Mouse (Mus musculus) embryonic facial prominence, embryonic 14.5 days (tissue): ENCODE data around the gene Olfr653. TPM values are rescaled to one million over a fixed set of nuclear protein-coding genes. Genes with fewer than 3 reads are reported as not detected.

Experiments used
- ATAC-seq: fragments of 200-750 bp; cut with Nextera tagmentation; 2 replicates; pipeline ENCODE4 v1.8.0; 2017; ENCODE audit warnings: low read depth, moderate number of reproducible peaks, moderate TSS enrichment
- DNase-seq: peaks from one replicate; pipeline ENCODE4 v3.0.0-alpha.2; 2015; ENCODE audit warnings: low spot score
- H3K27ac ChIP-seq: fragments of 300-500 bp; sonication (generic); replicated peaks from 2 replicates; pipeline ENCODE4 v1.5.1; 2014; ENCODE audit warnings: low read depth, mild to moderate bottlenecking, low read length, moderate library complexity
- H3K27me3 ChIP-seq: fragments of 300-500 bp; sonication (generic); replicated peaks from 2 replicates; pipeline ENCODE4 v1.6.1; 2014; ENCODE audit warnings: low read length; ENCODE audit not compliant: control insufficient read depth, insufficient read depth
- H3K36me3 ChIP-seq: fragments of 300-500 bp; sonication (generic); 2 replicates; pipeline ENCODE4 v1.6.1; 2014; ENCODE audit warnings: low read length, mixed read lengths; ENCODE audit not compliant: control insufficient read depth, insufficient read depth
- H3K4me1 ChIP-seq: fragments of 300-500 bp; sonication (generic); 2 replicates; pipeline ENCODE4 v1.6.1; 2014; ENCODE audit warnings: antibody characterized with exemption, low read length; ENCODE audit not compliant: control insufficient read depth, insufficient read depth
- H3K4me2 ChIP-seq: fragments of 300-500 bp; sonication (generic); 2 replicates; pipeline ENCODE4 v1.6.1; 2014; ENCODE audit warnings: low read depth, mild to moderate bottlenecking, low read length, moderate library complexity, mixed read lengths
- H3K4me3 ChIP-seq: fragments of 300-500 bp; sonication (generic); 2 replicates; pipeline ENCODE4 v1.5.1; 2014; ENCODE audit warnings: low read depth, mild to moderate bottlenecking, low read length
- H3K9ac ChIP-seq: fragments of 300-500 bp; sonication (generic); 2 replicates; pipeline ENCODE4 v1.6.1; 2014; ENCODE audit warnings: low read depth, mild to moderate bottlenecking, low read length, moderate library complexity, mixed read lengths
- H3K9me3 ChIP-seq: fragments of 300-500 bp; sonication (generic); 2 replicates; pipeline ENCODE4 v1.6.1; 2016; ENCODE audit warnings: low read length; ENCODE audit not compliant: control insufficient read depth
- WGBS: fragments of 180-500 bp; shearing (Covaris S2); extraction: QIAGEN DNeasy Blood & Tissue Kit; methylation state at CpG from one replicate; pipeline ENCODE4 v1.1.7; 2014; 5-methylcytosine and 5-hydroxymethylcytosine counted together
- polyA plus RNA-seq: library from polyadenylated mRNA; unstranded; fragments of >200 nt; fragmentation: Nextera tagmentation; extraction: Ambion mirVana; gene quantifications from 2 replicates; pipeline ENCODE4 v1.2.1, GENCODE M21; 2014

The Olfr653 gene
- 0.05 and 0.17 TPM in 2 replicates for polyA plus RNA-seq

GRCm38 (mm10) chr7:104577014-104577413 lies at the start of gene Olfr653:
Gene Olfr653, plus strand, starts transcription at chr7:104577314.
- 72% methylated on average over 2 of the region's 2 CpGs for WGBS
- Histone ChIP-seq H3K9me3 (no peaks in the 10 kb centered on the region), H3K27ac (no peak within 1 kb of the TSS), H3K36me3 (no peaks in the 10 kb centered on the region), H3K9ac (no peak within 1 kb of the TSS), H3K4me3 (no peak within 1 kb of the TSS), H3K27me3 (no peaks in the 10 kb centered on the region), H3K4me1 (no peaks in the 10 kb centered on the region), H3K4me2 (no peak within 1 kb of the TSS)
- no peak for ATAC-seq
- DNase-seq = no peak

DNA sequence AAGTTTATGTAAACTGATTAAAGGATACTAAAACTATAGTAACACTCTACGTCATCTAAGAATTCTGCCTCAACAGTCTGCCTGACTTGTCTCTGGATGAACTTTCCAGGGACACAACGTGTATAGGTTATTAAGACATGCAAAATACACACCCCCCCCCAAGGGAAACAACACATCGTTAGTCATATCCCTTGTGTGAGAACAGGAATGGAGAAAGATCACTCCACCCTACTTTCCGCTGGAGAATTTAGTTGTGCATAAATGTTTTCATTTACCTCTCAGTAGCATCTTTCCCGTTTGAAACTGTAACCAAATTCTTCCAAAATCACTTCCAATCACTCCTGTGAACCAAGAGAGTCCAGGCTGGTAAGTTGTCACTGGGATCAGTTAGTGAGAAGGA lies 27.3 kb upstream of the Olfr653 start, which contains the start of gene Olfr651:
Gene Olfr651 (plus strand): TSS at position 301 of the 400 bp plus-strand sequence.
- DNase-seq (peak; percentile 2), ATAC-seq (no peak)
- H3K4me2 ChIP-seq = no peak within 1 kb of the TSS
- no peaks in the 10 kb centered on the region for H3K27me3 ChIP-seq
- H3K4me1 ChIP-seq = no peaks in the 10 kb centered on the region
- H3K9ac ChIP-seq = no peak within 1 kb of the TSS
- H3K9me3 ChIP-seq = no peaks in the 10 kb centered on the region
- no peaks in the 10 kb centered on the region for H3K36me3 ChIP-seq
- H3K27ac ChIP-seq = no peak within 1 kb of the TSS
- 71% methylated on average over 5 of the region's 5 CpGs for WGBS
- no peak within 1 kb of the TSS for H3K4me3 ChIP-seq

GRCm38 (mm10) chr7:104552700-104553099 lies 24.4 kb upstream of the Olfr653 start:
- WGBS = 76% methylated on average over 1 of the region's 1 CpGs
- no peak for ATAC-seq
- Histone ChIP-seq H3K4me3 (no peak overlapping the region), H3K4me1 (no peaks in the 10 kb centered on the region), H3K9me3 (no peaks in the 10 kb centered on the region), H3K27me3 (no peaks in the 10 kb centered on the region), H3K27ac (no peak overlapping the region), H3K36me3 (no peaks in the 10 kb centered on the region), H3K9ac (no peak overlapping the region), H3K4me2 (no peak overlapping the region)
- DNase-seq = no peak

GRCm38 (mm10) chr7:104560601-104561000 lies 16.5 kb upstream of the Olfr653 start, which contains the start of gene Olfr652:
Gene Olfr652, plus strand, starts transcription at chr7:104560901.
- ATAC-seq (no peak), DNase-seq (no peak)
- Histone ChIP-seq H3K27me3 (no peaks in the 10 kb centered on the region), H3K9ac (no peak within 1 kb of the TSS), H3K4me2 (no peak within 1 kb of the TSS), H3K4me1 (no peaks in the 10 kb centered on the region), H3K36me3 (no peaks in the 10 kb centered on the region), H3K4me3 (no peak within 1 kb of the TSS), H3K27ac (no peak within 1 kb of the TSS), H3K9me3 (no peaks in the 10 kb centered on the region)

GRCm38 (mm10) chr7:104580846-104581245 lies 3.7 kb downstream of the Olfr653 start:
- Histone ChIP-seq H3K9ac (no peak overlapping the region), H3K36me3 (no peaks in the 10 kb centered on the region), H3K9me3 (no peaks in the 10 kb centered on the region), H3K27me3 (no peaks in the 10 kb centered on the region), H3K4me3 (no peak overlapping the region), H3K4me2 (no peak overlapping the region), H3K27ac (no peak overlapping the region), H3K4me1 (no peaks in the 10 kb centered on the region)
- ATAC-seq = no peak
- 85% methylated on average over 4 of the region's 4 CpGs for WGBS
- DNase-seq = no peak

- no peak overlapping the region for H3K27ac ChIP-seq
- H3K36me3 ChIP-seq = no peaks in the 10 kb centered on the region
- 81% methylated on average over 4 of the region's 4 CpGs for WGBS
- H3K9me3 ChIP-seq = no peaks in the 10 kb centered on the region
- H3K27me3 ChIP-seq = no peaks in the 10 kb centered on the region
- H3K4me3 ChIP-seq = no peak overlapping the region
- H3K4me2 ChIP-seq = no peak overlapping the region
- no peak overlapping the region for H3K9ac ChIP-seq
- DNase-seq (no peak), ATAC-seq (no peak)
- no peaks in the 10 kb centered on the region for H3K4me1 ChIP-seq
Observed at GRCm38 (mm10) chr7:104581429-104581828, 4.3 kb downstream of the Olfr653 start.

- H3K9ac ChIP-seq = no peak within 1 kb of the TSS
- ATAC-seq = no peak
- no peak within 1 kb of the TSS for H3K4me2 ChIP-seq
- no peaks in the 10 kb centered on the region for H3K27me3 ChIP-seq
- H3K36me3 ChIP-seq = no peaks in the 10 kb centered on the region
- H3K4me1 ChIP-seq = no peaks in the 10 kb centered on the region
- no peak for DNase-seq
- H3K4me3 ChIP-seq = no peak within 1 kb of the TSS
- no peak within 1 kb of the TSS for H3K27ac ChIP-seq
- H3K9me3 ChIP-seq = no peaks in the 10 kb centered on the region
- WGBS = 77% methylated on average over 4 of the region's 4 CpGs
Observed at GRCm38 (mm10) chr7:104586725-104587124, 9.6 kb downstream of the Olfr653 start, which contains the start of gene Olfr654. Gene Olfr654, plus strand, starts transcription at chr7:104587025.

- DNase-seq (no peak), ATAC-seq (no peak)
- H3K4me1 ChIP-seq = no peaks in the 10 kb centered on the region
- H3K4me3 ChIP-seq = no peak overlapping the region
- H3K9ac ChIP-seq = no peak overlapping the region
- WGBS = 84% methylated on average over 5 of the region's 5 CpGs
- no peak overlapping the region for H3K27ac ChIP-seq
- H3K36me3 ChIP-seq = no peaks in the 10 kb centered on the region
- H3K27me3 ChIP-seq = no peaks in the 10 kb centered on the region
- no peaks in the 10 kb centered on the region for H3K9me3 ChIP-seq
- H3K4me2 ChIP-seq = no peak overlapping the region
Observed at GRCm38 (mm10) chr7:104588274-104588673, 11.2 kb downstream of the Olfr653 start.

DNA sequence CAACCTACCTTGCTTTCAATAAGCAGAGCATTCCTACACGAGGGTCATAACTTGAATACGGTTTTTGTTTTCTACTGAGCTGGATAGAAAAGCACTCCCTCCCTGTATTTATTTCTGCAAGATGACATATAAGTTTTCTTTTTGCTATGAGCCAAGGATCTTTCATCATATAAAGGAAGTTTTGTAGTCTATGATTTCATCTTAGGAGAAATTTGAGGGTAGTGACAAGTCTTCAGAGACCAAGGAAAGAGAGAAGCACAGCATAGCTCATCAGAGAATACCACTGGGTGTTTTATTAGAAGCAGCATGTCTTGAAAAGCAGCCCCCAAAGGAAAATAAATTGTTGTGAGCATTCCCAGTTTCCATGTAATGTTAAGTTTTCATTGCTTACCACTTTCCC lies 24.6 kb downstream of the Olfr653 start, which contains the start of gene Olfr655:
Gene Olfr655 (minus strand): TSS at position 101 of the 400 bp plus-strand sequence.
- no peak within 1 kb of the TSS for H3K4me2 ChIP-seq
- ATAC-seq (no peak), DNase-seq (peak; percentile 3)
- WGBS = 82% methylated on average over 2 of the region's 2 CpGs
- no peaks in the 10 kb centered on the region for H3K4me1 ChIP-seq
- no peaks in the 10 kb centered on the region for H3K27me3 ChIP-seq
- H3K36me3 ChIP-seq = no peaks in the 10 kb centered on the region
- no peak within 1 kb of the TSS for H3K27ac ChIP-seq
- H3K4me3 ChIP-seq = no peak within 1 kb of the TSS
- no peak within 1 kb of the TSS for H3K9ac ChIP-seq
- no peaks in the 10 kb centered on the region for H3K9me3 ChIP-seq
